Mouse (Mus musculus): ENCODE measurements around the gene 4921517D22Rik.

DNA sequence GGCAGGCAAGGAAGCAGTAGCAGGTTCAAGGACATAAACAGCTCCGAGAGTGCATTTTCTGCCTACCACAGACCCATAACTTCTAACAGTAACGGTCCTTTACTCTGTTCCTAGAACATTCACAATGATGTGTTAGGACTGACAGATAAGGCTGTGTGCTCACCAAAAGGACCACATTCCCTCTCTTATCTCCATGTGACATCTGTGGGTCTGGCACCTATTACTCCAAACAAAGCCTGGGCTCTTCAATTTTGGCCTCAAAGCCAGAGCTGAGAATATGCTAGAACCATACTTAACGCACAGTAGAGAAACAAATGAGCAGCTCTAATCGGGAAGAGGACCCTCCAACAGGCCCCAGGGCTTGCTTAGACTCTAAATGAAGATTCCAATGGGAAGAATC is 14.0 kb downstream of the 4921517D22Rik start:
- no peak for TF ChIP-seq CTCF (IDR thresholded peaks at IDR 0.05; ENCODE audit: borderline replicate concordance, insufficient read depth, low read length)
- TF ChIP-seq POLR2A (IDR thresholded peaks at IDR 0.05; ENCODE audit: low read depth, low read length), result no peak

Data from embryonic fibroblast, embryonic 13.5 days (primary cell).